Mouse (Mus musculus): Measurements from ENCODE around the gene BC029722. TPM values are rescaled to one million over a fixed set of nuclear protein-coding genes. Genes with fewer than 3 reads are reported as not detected.
A peak's percentile ranks its signal among the peaks of the same experiment; 100 is the strongest.
"Not testable (repeated sequence)": the region's sequence is repeated elsewhere in the genome, so short reads cannot be mapped to it uniquely, and the experiment has no call there.

The BC029722 gene
- polyA plus RNA-seq, 1 experiment = 81.5 TPM

DNA sequence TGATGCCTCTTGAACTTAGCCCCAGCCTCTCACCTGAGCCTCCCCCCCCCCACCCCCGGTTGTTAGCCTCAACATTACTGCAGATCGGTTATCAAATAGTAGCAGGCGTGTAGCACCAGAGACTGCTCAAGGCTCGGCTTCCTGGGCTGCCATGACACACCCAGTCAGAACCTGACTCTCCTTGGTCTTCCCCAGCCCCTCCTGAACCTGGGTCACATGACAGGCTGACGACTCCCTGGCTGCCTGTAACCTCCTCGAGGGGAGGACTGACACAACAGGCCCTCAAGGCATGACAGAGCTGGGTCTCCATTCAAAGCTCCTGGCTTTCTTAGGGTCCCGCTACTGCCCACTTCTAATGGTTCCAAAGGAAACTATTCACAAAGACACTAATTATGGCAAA lies 30.2 kb upstream of the BC029722 start:
- WGBS = 65% methylated on average over 7 of the region's 7 CpGs
- Histone ChIP-seq H3K4me1 (ENCODE audit: control insufficient read depth, insufficient read depth, low read length) (no peaks in the 10 kb centered on the region), H3K27me3 (ENCODE audit: control insufficient read depth, insufficient read depth, low read length) (no peaks in the 10 kb centered on the region), H3K4me3 (replicated peaks; ENCODE audit: insufficient read depth, low read depth, low read length) (no peak overlapping the region), H3K27ac (ENCODE audit: insufficient read depth, low read length) (no peak overlapping the region)
- DNase-seq = no peak
- TF ChIP-seq POLR2A (IDR thresholded peaks at IDR 0.05; ENCODE audit: borderline replicate concordance, insufficient read depth, low read length) = no peak
- TF ChIP-seq CTCF (IDR thresholded peaks at IDR 0.05; ENCODE audit: borderline replicate concordance, insufficient read depth, low read depth, low read length) = no peak

DNA sequence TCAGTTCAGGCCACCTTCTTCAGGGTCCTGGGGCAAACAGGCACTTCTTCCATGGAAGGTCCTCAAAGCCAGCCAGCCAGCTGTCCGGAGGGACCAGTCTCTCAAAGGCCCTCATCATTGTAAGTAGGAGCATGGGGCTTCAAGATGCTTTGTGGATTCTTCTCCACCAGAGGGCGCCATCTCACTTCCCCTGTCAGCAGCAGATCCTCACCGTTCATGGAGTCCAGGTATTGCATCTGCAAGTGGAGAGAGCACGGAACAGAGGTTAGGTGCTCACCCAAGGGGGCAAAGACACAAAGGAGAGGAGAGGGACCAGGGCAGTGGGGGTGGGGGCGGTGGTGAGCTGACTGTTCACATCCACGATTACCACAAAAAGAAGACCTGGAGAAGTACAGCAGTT lies 29.1 kb upstream of the BC029722 start:
- peak; percentile 71 to 79 for DNase-seq
- WGBS = 24% methylated on average over 6 of the region's 6 CpGs
- no peaks in the 10 kb centered on the region for H3K4me1 ChIP-seq (ENCODE audit: control insufficient read depth, insufficient read depth, low read length)
- H3K4me3 ChIP-seq (replicated peaks; ENCODE audit: insufficient read depth, low read depth, low read length) = no peak overlapping the region
- TF ChIP-seq POLR2A (IDR thresholded peaks at IDR 0.05; ENCODE audit: borderline replicate concordance, insufficient read depth, low read length) = no peak
- TF ChIP-seq CTCF (IDR thresholded peaks at IDR 0.05; ENCODE audit: borderline replicate concordance, insufficient read depth, low read depth, low read length) = peak; percentile 89
- no peak overlapping the region for H3K27ac ChIP-seq (ENCODE audit: insufficient read depth, low read length)
- H3K27me3 ChIP-seq (ENCODE audit: control insufficient read depth, insufficient read depth, low read length) = no peaks in the 10 kb centered on the region

DNA sequence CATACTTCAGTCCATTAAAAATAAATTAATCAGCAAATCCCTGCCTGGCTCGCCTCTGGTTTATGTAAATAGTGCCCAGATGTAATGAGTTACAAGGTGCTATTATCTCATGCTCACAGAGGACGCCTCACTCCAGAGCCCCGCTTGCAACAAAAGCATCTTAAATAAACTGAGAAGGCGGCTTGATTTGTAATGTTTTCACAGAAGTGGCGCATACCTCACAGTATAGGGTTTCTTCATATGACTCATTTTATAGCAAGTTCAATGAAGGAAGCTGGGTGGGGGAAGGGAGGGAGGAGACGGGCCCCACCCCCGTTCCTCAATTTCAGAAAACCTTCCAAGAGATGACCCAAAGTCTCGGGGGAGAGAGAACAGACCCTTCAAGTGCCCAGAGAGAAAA lies 27.7 kb upstream of the BC029722 start:
- no peak overlapping the region for H3K4me3 ChIP-seq (replicated peaks; ENCODE audit: insufficient read depth, low read depth, low read length)
- no peak overlapping the region for H3K27ac ChIP-seq (ENCODE audit: insufficient read depth, low read length)
- no peaks in the 10 kb centered on the region for H3K27me3 ChIP-seq (ENCODE audit: control insufficient read depth, insufficient read depth, low read length)
- 90% methylated on average over 8 of the region's 8 CpGs for WGBS
- no peak for DNase-seq
- TF ChIP-seq POLR2A (IDR thresholded peaks at IDR 0.05; ENCODE audit: borderline replicate concordance, insufficient read depth, low read length) (no peak), CTCF (IDR thresholded peaks at IDR 0.05; ENCODE audit: borderline replicate concordance, insufficient read depth, low read depth, low read length) (no peak)
- no peaks in the 10 kb centered on the region for H3K4me1 ChIP-seq (ENCODE audit: control insufficient read depth, insufficient read depth, low read length)

DNA sequence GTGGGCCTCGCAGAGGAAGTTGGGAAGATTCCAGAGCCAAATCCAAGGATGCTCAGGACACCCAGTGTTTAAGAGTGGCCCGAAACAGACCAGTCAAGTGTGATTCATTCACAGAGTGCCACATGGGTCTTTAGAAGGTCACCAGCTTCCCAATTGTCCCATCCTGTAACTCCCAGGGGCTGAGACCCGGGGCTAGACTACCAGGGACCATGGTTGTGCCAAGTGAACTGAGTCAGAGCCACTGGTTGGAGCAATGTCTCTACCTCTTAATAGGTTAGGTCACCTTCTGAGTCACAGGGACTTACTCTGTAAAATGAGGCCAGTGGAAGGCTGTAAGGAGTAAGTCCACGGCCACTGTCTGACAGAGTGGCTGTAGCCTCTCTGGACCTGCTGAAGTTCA lies 19.7 kb upstream of the BC029722 start:
- H3K4me1 ChIP-seq (ENCODE audit: control insufficient read depth, insufficient read depth, low read length) = no peaks in the 10 kb centered on the region
- no peak overlapping the region for H3K27ac ChIP-seq (ENCODE audit: insufficient read depth, low read length)
- H3K4me3 ChIP-seq (replicated peaks; ENCODE audit: insufficient read depth, low read depth, low read length) = no peak overlapping the region
- H3K27me3 ChIP-seq (ENCODE audit: control insufficient read depth, insufficient read depth, low read length) = no peaks in the 10 kb centered on the region
- TF ChIP-seq CTCF (IDR thresholded peaks at IDR 0.05; ENCODE audit: borderline replicate concordance, insufficient read depth, low read depth, low read length) (no peak), POLR2A (IDR thresholded peaks at IDR 0.05; ENCODE audit: borderline replicate concordance, insufficient read depth, low read length) (no peak)
- WGBS = 78% methylated on average over 4 of the region's 4 CpGs
- no peak for DNase-seq

DNA sequence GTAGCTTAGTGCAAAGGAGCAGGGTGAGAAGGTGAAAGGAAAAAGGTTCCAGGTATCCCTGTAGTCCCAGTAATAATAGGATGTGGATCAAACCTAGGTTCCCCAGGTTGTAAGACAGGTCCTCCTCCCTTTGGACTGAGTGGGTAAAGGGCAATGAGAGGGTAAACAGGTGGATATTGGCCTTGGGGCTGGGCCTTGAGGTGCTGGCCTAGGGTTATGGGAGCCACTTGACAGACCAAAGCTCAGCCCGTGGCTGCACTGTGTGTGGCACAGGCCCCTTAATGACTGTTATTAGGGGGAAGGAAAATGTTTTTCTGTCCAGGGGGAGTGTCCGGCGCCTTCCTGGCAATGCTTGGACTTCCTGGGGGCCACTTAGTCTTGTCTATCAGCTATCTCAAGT lies 18.7 kb upstream of the BC029722 start:
- TF ChIP-seq CTCF (IDR thresholded peaks at IDR 0.05; ENCODE audit: borderline replicate concordance, insufficient read depth, low read depth, low read length) (no peak), POLR2A (IDR thresholded peaks at IDR 0.05; ENCODE audit: borderline replicate concordance, insufficient read depth, low read length) (no peak)
- no peaks in the 10 kb centered on the region for H3K27me3 ChIP-seq (ENCODE audit: control insufficient read depth, insufficient read depth, low read length)
- H3K4me3 ChIP-seq (replicated peaks; ENCODE audit: insufficient read depth, low read depth, low read length) = no peak overlapping the region
- no peak for DNase-seq
- WGBS = 75% methylated on average over 3 of the region's 3 CpGs
- H3K27ac ChIP-seq (ENCODE audit: insufficient read depth, low read length) = no peak overlapping the region
- H3K4me1 ChIP-seq (ENCODE audit: control insufficient read depth, insufficient read depth, low read length) = no peaks in the 10 kb centered on the region

DNA sequence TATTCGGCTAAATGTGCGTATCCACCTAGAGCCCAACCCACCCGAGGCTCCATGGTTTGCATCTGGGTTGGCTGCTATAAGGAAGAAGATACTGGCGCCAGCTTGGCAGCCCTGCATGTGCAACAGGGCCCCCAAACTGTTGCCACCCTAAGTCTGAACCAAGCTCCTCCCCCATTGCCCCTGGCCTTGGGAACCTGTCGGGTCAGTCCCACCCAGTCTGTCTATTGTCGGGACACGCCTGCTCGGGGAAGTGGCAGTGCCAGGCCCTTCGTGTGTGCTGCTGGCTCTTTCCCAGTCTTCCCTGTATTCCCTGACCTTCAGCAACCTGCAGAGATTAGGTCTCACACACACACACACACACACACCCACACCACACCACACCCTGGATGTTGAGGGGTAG lies 15.5 kb upstream of the BC029722 start, which contains the start of gene Fam83c:
Gene Fam83c (minus strand): TSS at position 123 of the 400 bp plus-strand sequence.
- H3K27me3 ChIP-seq (ENCODE audit: control insufficient read depth, insufficient read depth, low read length) = no peaks in the 10 kb centered on the region
- H3K27ac ChIP-seq (ENCODE audit: insufficient read depth, low read length) = no peak within 1 kb of the TSS
- no peak for DNase-seq
- no peaks in the 10 kb centered on the region for H3K4me1 ChIP-seq (ENCODE audit: control insufficient read depth, insufficient read depth, low read length)
- WGBS = 52% methylated on average over 9 of the region's 9 CpGs
- TF ChIP-seq CTCF (IDR thresholded peaks at IDR 0.05; ENCODE audit: borderline replicate concordance, insufficient read depth, low read depth, low read length) (no peak), POLR2A (IDR thresholded peaks at IDR 0.05; ENCODE audit: borderline replicate concordance, insufficient read depth, low read length) (no peak)
- no peak within 1 kb of the TSS for H3K4me3 ChIP-seq (replicated peaks; ENCODE audit: insufficient read depth, low read depth, low read length)

DNA sequence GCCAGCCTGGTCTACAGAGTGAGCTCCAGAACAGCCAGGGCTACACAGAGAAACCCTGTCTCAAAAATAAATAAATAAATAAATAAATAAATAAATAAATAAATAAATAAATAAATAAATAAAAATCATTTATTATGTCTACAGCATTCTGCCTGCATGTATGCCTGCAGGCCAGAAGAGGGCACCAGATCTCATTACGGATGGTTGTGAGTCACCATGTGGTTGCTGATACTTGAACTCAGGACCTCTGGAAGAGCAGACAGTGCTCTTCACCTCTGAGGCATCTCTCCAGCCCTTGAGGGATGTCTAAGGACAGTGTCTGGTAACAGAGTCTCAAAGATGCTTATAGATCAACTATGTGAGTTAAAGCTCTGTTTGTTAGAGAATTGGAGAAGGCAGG lies 12.9 kb upstream of the BC029722 start:
- not testable (repeated sequence) for H3K4me3 ChIP-seq (replicated peaks; ENCODE audit: insufficient read depth, low read depth, low read length); H3K27ac ChIP-seq (ENCODE audit: insufficient read depth, low read length); H3K4me1 ChIP-seq (ENCODE audit: control insufficient read depth, insufficient read depth, low read length); DNase-seq; H3K27me3 ChIP-seq (ENCODE audit: control insufficient read depth, insufficient read depth, low read length)
- WGBS = 51% methylated on average over 1 of the region's 1 CpGs
- peak; percentile 20; the same call in 1 of the 2 replicates for TF ChIP-seq CTCF (IDR thresholded peaks at IDR 0.05; ENCODE audit: borderline replicate concordance, insufficient read depth, low read depth, low read length)

DNA sequence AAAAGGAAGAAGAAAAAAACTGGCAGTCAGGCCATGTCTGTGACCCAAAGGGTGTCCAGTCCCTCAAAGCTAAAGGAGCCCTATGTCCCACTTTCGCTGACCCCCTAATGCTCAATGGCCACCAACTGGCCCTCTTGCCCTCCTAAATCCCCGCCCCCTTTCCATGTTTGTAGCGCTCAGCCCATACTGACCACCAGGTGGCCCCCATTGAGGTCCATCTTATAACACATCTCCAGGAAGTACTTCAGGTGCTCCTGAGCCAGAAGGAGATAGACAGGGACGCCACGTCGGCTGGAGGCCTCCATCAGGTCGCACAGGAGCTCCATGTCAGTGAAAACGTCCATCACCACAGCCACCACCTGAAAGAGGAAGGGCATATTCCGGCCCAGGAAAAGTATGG lies 12.1 kb upstream of the BC029722 start:
- H3K4me3 ChIP-seq (replicated peaks; ENCODE audit: insufficient read depth, low read depth, low read length) = no peak overlapping the region
- no peak overlapping the region for H3K27ac ChIP-seq (ENCODE audit: insufficient read depth, low read length)
- no peak for DNase-seq
- no peaks in the 10 kb centered on the region for H3K4me1 ChIP-seq (ENCODE audit: control insufficient read depth, insufficient read depth, low read length)
- H3K27me3 ChIP-seq (ENCODE audit: control insufficient read depth, insufficient read depth, low read length) = no peaks in the 10 kb centered on the region
- 63% methylated on average over 9 of the region's 9 CpGs for WGBS
- TF ChIP-seq POLR2A (IDR thresholded peaks at IDR 0.05; ENCODE audit: borderline replicate concordance, insufficient read depth, low read length) = no peak
- TF ChIP-seq CTCF (IDR thresholded peaks at IDR 0.05; ENCODE audit: borderline replicate concordance, insufficient read depth, low read depth, low read length) = no peak

Measured in cerebellum, adult 2 months (tissue).